Mouse (Mus musculus): ENCODE measurements at regions not wholly inside any gene's neighbourhood (a gene's known extent, or its start where the extent isn't known, plus 50 kb on each side); places are given as distances from the start of the nearest gene placed in this dataset.

DNA sequence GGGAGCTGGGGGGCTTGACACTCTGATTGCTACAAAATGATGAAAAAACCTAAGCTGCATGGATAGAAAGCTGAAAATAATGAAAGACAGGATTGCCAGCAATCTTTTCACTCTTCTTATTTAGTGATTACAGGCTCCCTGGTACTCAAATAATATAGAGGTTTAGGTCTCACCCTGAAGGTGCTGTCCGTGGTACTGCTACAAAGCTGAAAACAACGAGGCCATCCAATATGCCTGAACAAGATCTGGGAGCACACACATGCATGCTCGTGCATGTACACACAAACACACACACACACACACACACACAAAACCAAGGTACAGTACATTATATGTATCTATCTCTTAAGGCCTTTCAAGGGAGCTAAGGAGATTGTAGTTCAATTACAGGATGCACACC is 1426.1 kb upstream of the 1700008P02Rik start:
- no peak for ATAC-seq (replicated peaks; ENCODE audit: insufficient number of reproducible peaks, low FRiP score, low TSS enrichment, low read depth)
- WGBS: 50% methylated on average over 3 of the region's 3 CpGs
- H3K9ac ChIP-seq (replicated peaks; ENCODE audit: low read length): no peak overlapping the region
- no peaks in the 10 kb centered on the region for H3K4me1 ChIP-seq (ENCODE audit: control insufficient read depth, insufficient read depth, low read length)
- no peak overlapping the region for H3K4me3 ChIP-seq (ENCODE audit: low read depth, low read length)
- H3K9me3 ChIP-seq (replicated peaks; ENCODE audit: control insufficient read depth, low read length): no peaks in the 10 kb centered on the region
- no peak overlapping the region for H3K27ac ChIP-seq (replicated peaks; ENCODE audit: low read depth, low read length)
- peak; percentile 67 for DNase-seq (ENCODE audit: low spot score)
- H3K4me2 ChIP-seq (ENCODE audit: low read depth, low read length): no peak overlapping the region
- H3K36me3 ChIP-seq (replicated peaks; ENCODE audit: control insufficient read depth, insufficient read depth, low read depth, low read length): no peaks in the 10 kb centered on the region
- no peaks in the 10 kb centered on the region for H3K27me3 ChIP-seq (ENCODE audit: control insufficient read depth, insufficient read depth, low read length)

DNA sequence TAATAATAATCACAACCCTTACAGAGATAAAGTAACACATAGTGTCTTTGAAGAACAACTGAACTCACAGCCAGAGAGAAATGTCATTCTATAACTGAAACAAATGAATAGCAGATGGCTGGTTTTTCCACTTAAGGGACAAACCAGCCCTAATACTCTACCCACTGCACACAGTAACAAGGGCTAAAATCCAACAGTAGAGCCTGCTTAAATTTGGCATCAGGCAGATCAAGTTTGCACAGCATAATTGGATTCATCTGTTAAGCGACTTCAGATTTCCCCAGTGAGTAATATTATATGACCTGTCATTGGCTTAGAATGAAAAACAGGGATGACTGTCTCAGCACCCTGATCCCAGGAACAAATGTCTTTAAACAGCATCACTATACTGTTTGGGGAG is 1416.5 kb upstream of the 1700008P02Rik start:
- no peaks in the 10 kb centered on the region for H3K9me3 ChIP-seq (replicated peaks; ENCODE audit: control insufficient read depth, low read length)
- H3K27me3 ChIP-seq (ENCODE audit: control insufficient read depth, insufficient read depth, low read length): no peaks in the 10 kb centered on the region
- no peak overlapping the region for H3K4me3 ChIP-seq (ENCODE audit: low read depth, low read length)
- H3K36me3 ChIP-seq (replicated peaks; ENCODE audit: control insufficient read depth, insufficient read depth, low read depth, low read length): no peaks in the 10 kb centered on the region
- peak; percentile 83 for DNase-seq (ENCODE audit: low spot score)
- WGBS: 8% methylated on average over 1 of the region's 1 CpGs
- no peak overlapping the region for H3K4me2 ChIP-seq (ENCODE audit: low read depth, low read length)
- no peaks in the 10 kb centered on the region for H3K4me1 ChIP-seq (ENCODE audit: control insufficient read depth, insufficient read depth, low read length)
- no peak overlapping the region for H3K9ac ChIP-seq (replicated peaks; ENCODE audit: low read length)
- peak; percentile 85 for ATAC-seq (replicated peaks; ENCODE audit: insufficient number of reproducible peaks, low FRiP score, low TSS enrichment, low read depth)
- no peak overlapping the region for H3K27ac ChIP-seq (replicated peaks; ENCODE audit: low read depth, low read length)

DNA sequence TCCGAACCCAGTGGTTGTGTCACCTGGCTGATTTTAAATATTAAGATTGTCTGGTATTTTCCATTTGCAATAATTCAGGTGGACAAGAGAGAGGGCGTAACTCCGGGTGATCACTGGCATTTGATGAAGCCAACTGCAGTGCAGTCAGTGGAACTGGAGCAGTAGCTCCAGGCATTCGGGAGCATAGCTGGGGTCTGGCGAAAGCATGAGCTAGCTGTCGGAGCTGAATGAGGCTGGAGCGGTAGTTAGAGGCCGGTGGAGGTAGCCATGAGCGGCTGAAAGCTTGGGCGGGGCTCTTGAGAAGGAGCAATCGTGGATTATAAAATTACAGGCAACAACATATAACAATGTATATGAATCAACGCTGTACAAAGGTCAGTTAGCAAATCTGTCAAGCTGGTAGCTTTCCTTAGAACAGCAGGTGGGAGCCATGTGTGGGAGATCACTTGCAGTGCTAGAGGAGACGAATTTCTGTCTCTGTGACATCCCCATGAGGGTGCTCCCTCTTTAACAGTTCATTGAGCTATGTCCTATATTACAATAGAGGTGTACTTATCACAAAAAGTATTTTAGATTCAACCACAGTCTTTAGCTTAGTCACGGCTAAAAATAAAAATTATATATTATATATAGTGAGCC is 1415.0 kb upstream of the 1700008P02Rik start:
- 70% methylated on average over 14 of the region's 14 CpGs for WGBS
- no peak for ATAC-seq (replicated peaks; ENCODE audit: insufficient number of reproducible peaks, low FRiP score, low TSS enrichment, low read depth)
- Histone ChIP-seq H3K4me1 (ENCODE audit: control insufficient read depth, insufficient read depth, low read length) (no peaks in the 10 kb centered on the region), H3K36me3 (replicated peaks; ENCODE audit: control insufficient read depth, insufficient read depth, low read depth, low read length) (no peaks in the 10 kb centered on the region), H3K27ac (replicated peaks; ENCODE audit: low read depth, low read length) (no peak overlapping the region), H3K9me3 (replicated peaks; ENCODE audit: control insufficient read depth, low read length) (no peaks in the 10 kb centered on the region), H3K9ac (replicated peaks; ENCODE audit: low read length) (no peak overlapping the region), H3K4me2 (ENCODE audit: low read depth, low read length) (no peak overlapping the region), H3K27me3 (ENCODE audit: control insufficient read depth, insufficient read depth, low read length) (no peaks in the 10 kb centered on the region), H3K4me3 (ENCODE audit: low read depth, low read length) (no peak overlapping the region)
- DNase-seq (ENCODE audit: low spot score): no peak

DNA sequence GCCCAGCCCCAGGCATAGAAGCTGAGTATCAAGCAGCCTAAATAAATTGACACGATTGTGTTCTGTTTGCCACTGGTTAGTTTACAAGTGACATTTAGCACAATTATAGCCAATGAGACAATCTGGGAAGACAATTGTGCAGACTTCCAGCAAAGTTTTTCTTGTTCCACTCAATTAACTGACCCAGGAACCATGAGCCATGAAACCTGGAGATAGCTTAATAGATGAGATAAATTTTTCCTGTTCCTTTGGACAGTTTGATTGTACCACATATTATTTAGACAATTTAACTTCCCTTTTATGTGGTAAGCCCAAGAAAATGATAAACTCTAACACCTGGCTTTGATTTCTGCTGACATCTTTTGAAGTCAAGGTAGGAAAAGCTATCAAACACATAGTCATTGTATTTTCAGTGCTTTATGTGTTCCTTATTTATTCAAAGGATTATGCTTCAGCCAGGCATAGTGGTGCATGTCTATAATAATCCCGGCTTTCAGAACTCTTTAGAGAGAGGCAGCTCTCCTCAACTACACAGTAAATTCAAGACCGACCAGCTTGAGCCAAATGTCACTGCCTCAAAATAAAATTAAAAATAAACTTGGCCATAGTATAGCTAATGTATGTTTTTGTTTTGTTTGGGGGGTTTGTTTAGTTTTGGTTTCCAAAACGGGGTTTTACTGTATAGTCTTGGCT is 1406.2 kb upstream of the 1700008P02Rik start:
- H3K9ac ChIP-seq (replicated peaks; ENCODE audit: low read length): no peak overlapping the region

DNA sequence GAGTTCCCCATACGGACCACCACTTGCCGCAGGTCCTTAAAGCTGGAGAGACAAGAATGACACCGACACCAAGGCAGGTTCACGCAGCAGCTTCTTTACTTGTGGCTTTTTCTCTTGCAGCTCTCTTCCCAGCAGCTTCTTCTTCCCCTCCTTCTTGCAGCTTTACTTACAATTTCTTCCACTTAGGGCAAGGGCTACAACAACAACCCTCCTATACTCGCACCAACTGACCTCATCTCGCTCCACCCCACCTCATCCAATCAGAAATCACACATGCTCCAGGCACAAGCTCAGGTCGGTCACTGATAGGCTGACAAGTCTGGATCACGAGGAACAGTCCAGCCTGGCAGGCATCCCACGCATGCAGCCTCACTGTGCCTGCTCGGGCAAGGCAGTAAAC is 1402.4 kb upstream of the 1700008P02Rik start:
- H3K9me3 ChIP-seq (replicated peaks; ENCODE audit: control insufficient read depth, low read length): no peaks in the 10 kb centered on the region
- no peak overlapping the region for H3K27ac ChIP-seq (replicated peaks; ENCODE audit: low read depth, low read length)
- no peak overlapping the region for H3K9ac ChIP-seq (replicated peaks; ENCODE audit: low read length)
- H3K4me1 ChIP-seq (ENCODE audit: control insufficient read depth, insufficient read depth, low read length): no peaks in the 10 kb centered on the region
- H3K4me3 ChIP-seq (ENCODE audit: low read depth, low read length): no peak overlapping the region
- WGBS: 91% methylated on average over 10 of the region's 10 CpGs
- ATAC-seq (replicated peaks; ENCODE audit: insufficient number of reproducible peaks, low FRiP score, low TSS enrichment, low read depth) (no peak), DNase-seq (ENCODE audit: low spot score) (no peak)
- H3K4me2 ChIP-seq (ENCODE audit: low read depth, low read length): no peak overlapping the region
- H3K27me3 ChIP-seq (ENCODE audit: control insufficient read depth, insufficient read depth, low read length): no peaks in the 10 kb centered on the region
- no peaks in the 10 kb centered on the region for H3K36me3 ChIP-seq (replicated peaks; ENCODE audit: control insufficient read depth, insufficient read depth, low read depth, low read length)

More for the DNA sequence above, 1406.2 kb upstream of the 1700008P02Rik start:
- Histone ChIP-seq H3K36me3 (replicated peaks; ENCODE audit: control insufficient read depth, insufficient read depth, low read depth, low read length) (no peaks in the 10 kb centered on the region), H3K27me3 (ENCODE audit: control insufficient read depth, insufficient read depth, low read length) (no peaks in the 10 kb centered on the region), H3K27ac (replicated peaks; ENCODE audit: low read depth, low read length) (no peak overlapping the region), H3K4me1 (ENCODE audit: control insufficient read depth, insufficient read depth, low read length) (no peaks in the 10 kb centered on the region), H3K9me3 (replicated peaks; ENCODE audit: control insufficient read depth, low read length) (no peaks in the 10 kb centered on the region), H3K4me2 (ENCODE audit: low read depth, low read length) (no peak overlapping the region), H3K4me3 (ENCODE audit: low read depth, low read length) (no peak overlapping the region)
- no peak for ATAC-seq (replicated peaks; ENCODE audit: insufficient number of reproducible peaks, low FRiP score, low TSS enrichment, low read depth)
- 77% methylated on average over 4 of the region's 4 CpGs for WGBS
- DNase-seq (ENCODE audit: low spot score): no peak

DNA sequence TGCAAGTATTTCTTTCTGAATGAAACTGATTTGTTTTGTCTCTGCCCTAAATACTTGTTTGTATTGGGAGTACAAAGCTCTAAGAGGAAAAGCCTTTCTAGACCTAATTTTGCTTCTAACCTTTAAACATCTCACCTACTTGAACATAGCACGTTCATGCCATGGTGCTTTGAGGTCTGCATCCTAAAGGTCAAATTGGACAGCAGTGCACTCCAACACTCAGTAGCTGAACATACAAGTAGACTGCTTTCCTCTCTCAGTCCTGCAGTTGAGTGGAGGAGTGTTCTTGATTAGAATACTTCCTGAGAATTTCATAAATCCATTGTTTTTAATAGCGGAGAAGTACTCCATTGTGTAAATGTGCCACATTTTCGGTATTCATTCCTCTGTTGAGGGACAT is 1397.2 kb upstream of the 1700008P02Rik start:
- no peaks in the 10 kb centered on the region for H3K36me3 ChIP-seq (replicated peaks; ENCODE audit: control insufficient read depth, insufficient read depth, low read depth, low read length)
- no peaks in the 10 kb centered on the region for H3K9me3 ChIP-seq (replicated peaks; ENCODE audit: control insufficient read depth, low read length)
- no peak overlapping the region for H3K27ac ChIP-seq (replicated peaks; ENCODE audit: low read depth, low read length)
- 83% methylated on average over 3 of the region's 3 CpGs for WGBS
- no peak overlapping the region for H3K4me3 ChIP-seq (ENCODE audit: low read depth, low read length)
- H3K4me1 ChIP-seq (ENCODE audit: control insufficient read depth, insufficient read depth, low read length): no peaks in the 10 kb centered on the region
- no peaks in the 10 kb centered on the region for H3K27me3 ChIP-seq (ENCODE audit: control insufficient read depth, insufficient read depth, low read length)
- no peak overlapping the region for H3K9ac ChIP-seq (replicated peaks; ENCODE audit: low read length)
- H3K4me2 ChIP-seq (ENCODE audit: low read depth, low read length): no peak overlapping the region
- no peak for ATAC-seq (replicated peaks; ENCODE audit: insufficient number of reproducible peaks, low FRiP score, low TSS enrichment, low read depth)
- no peak for DNase-seq (ENCODE audit: low spot score)

DNA sequence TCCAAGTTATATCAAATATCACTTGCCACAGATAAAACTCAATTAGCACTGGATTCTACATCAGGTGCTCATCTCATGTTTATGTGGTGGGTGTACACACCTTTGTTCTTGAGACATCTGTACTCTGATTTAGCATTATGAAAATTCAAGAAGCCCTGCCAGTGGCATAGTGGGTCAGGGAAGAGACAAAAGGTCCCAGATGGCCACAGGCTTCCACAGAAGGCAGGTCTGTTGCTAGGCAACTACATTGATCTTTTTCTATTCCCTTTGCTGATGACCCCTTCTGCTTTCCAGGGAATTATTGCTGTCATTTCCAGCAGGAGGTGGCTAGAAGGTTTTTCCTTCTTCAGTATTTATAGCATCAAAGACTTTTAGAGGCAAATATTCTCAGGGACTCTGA is 1396.7 kb upstream of the 1700008P02Rik start:
- H3K4me1 ChIP-seq (ENCODE audit: control insufficient read depth, insufficient read depth, low read length): no peaks in the 10 kb centered on the region
- H3K4me2 ChIP-seq (ENCODE audit: low read depth, low read length): no peak overlapping the region
- H3K36me3 ChIP-seq (replicated peaks; ENCODE audit: control insufficient read depth, insufficient read depth, low read depth, low read length): no peaks in the 10 kb centered on the region
- DNase-seq (ENCODE audit: low spot score) (no peak), ATAC-seq (replicated peaks; ENCODE audit: insufficient number of reproducible peaks, low FRiP score, low TSS enrichment, low read depth) (peak; percentile 80; the same call in 1 of the 2 replicates)
- H3K27ac ChIP-seq (replicated peaks; ENCODE audit: low read depth, low read length): no peak overlapping the region
- no peaks in the 10 kb centered on the region for H3K9me3 ChIP-seq (replicated peaks; ENCODE audit: control insufficient read depth, low read length)
- H3K4me3 ChIP-seq (ENCODE audit: low read depth, low read length): no peak overlapping the region
- H3K9ac ChIP-seq (replicated peaks; ENCODE audit: low read length): no peak overlapping the region
- H3K27me3 ChIP-seq (ENCODE audit: control insufficient read depth, insufficient read depth, low read length): no peaks in the 10 kb centered on the region

DNA sequence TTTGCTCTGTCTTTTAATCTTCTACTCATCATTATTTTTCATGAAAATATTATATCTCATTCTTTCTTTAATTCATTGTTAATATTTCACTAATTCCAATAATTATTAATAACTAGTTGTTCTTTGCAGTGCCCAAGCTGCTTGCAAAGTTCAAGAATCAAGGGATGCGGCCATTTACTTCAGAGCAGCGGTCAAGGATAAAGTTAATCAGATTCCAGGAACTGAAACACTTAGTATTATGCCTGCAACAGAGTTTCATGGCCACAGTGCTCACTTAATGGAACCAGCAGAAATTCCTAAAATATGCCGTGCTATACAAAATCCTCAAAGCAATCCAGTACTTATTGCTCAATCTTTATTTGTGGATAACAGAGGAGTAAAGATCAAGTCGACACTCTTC is 1389.7 kb upstream of the 1700008P02Rik start:
- H3K4me3 ChIP-seq (ENCODE audit: low read depth, low read length): no peak overlapping the region
- no peaks in the 10 kb centered on the region for H3K9me3 ChIP-seq (replicated peaks; ENCODE audit: control insufficient read depth, low read length)
- H3K9ac ChIP-seq (replicated peaks; ENCODE audit: low read length): no peak overlapping the region
- no peaks in the 10 kb centered on the region for H3K36me3 ChIP-seq (replicated peaks; ENCODE audit: control insufficient read depth, insufficient read depth, low read depth, low read length)
- no peaks in the 10 kb centered on the region for H3K27me3 ChIP-seq (ENCODE audit: control insufficient read depth, insufficient read depth, low read length)
- H3K27ac ChIP-seq (replicated peaks; ENCODE audit: low read depth, low read length): no peak overlapping the region
- ATAC-seq (replicated peaks; ENCODE audit: insufficient number of reproducible peaks, low FRiP score, low TSS enrichment, low read depth): no peak
- H3K4me2 ChIP-seq (ENCODE audit: low read depth, low read length): no peak overlapping the region
- 85% methylated on average over 4 of the region's 4 CpGs for WGBS
- H3K4me1 ChIP-seq (ENCODE audit: control insufficient read depth, insufficient read depth, low read length): no peaks in the 10 kb centered on the region
- DNase-seq (ENCODE audit: low spot score): no peak
